Mouse (Mus musculus) adrenal gland, postnatal 36 days (tissue): ENCODE measurements around the gene Shkbp1. TPM values are rescaled to one million over a fixed set of nuclear protein-coding genes. Genes with fewer than 3 reads are reported as not detected.

Source experiments
- DNase-seq, 2 experiments: peaks; one replicate each; pipeline ENCODE4 v3.0.0; 2021; ENCODE audit warnings: mixed read lengths in 1 of 2
- total RNA-seq, 2 experiments: library from RNA; stranded (reverse); gene quantifications; 2 replicates each; pipeline ENCODE4 v1.2.3; 2021

Gene Shkbp1
- total RNA-seq, 2 experiments from 2014 or later = 22.3 TPM

DNA sequence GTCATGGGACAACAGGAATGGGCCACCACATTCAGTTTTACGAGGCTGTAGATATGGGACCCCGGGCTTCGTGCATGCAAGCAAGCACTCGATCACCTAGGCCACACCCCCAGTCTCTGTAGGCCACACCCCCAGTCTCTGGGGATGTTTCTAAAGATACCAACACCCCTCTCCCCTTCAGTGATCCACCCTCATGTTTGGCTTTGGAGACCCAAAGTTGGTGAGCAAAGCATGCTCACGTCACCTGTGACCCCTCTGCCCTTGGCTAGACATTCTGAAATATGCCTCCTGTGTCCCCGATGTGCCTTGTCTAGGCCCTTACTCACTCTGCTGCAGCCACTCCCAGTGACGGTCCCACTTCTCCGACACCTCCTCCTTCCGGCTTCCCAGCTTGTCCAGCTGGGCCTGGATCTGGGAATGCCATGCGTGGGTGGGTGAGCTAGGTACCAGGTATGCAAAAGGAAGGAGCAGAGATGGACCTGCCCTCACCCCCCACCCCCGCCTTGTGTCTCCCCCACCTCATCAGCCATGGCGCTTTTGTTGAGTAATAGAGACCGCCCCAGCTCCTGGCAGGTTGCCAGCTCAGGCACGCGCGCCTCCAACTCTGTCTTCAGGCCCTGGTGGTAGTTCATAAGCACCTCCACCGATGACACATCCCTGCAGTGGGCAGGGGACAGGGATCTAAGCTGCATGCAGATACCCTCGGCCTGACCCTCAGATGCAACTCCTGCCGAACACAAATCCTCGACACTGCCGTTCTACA, 10.4 kb upstream of the Shkbp1 start:
- DNase-seq = no peak

DNA sequence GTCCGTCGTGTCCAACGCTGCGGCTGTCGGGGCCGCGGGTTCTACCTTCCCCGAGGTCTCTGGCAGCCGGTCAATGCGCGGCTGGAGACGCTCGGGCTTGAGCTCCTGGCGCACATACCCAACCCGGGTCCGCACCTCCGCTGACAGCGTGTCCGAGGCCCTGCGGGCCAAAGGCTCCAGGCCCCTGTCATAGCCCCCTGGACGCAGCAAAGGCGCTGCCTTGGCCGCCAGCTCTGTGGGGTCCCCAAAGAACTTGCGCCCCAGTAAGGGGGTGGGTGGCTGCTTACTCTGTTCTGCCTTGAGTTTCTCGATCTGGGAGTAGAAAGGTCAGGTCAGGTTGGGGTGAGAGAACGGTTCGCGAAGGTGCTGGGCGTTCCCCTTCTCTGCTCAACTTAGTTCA, 8.6 kb upstream of the Shkbp1 start:
- DNase-seq = no peak

DNA sequence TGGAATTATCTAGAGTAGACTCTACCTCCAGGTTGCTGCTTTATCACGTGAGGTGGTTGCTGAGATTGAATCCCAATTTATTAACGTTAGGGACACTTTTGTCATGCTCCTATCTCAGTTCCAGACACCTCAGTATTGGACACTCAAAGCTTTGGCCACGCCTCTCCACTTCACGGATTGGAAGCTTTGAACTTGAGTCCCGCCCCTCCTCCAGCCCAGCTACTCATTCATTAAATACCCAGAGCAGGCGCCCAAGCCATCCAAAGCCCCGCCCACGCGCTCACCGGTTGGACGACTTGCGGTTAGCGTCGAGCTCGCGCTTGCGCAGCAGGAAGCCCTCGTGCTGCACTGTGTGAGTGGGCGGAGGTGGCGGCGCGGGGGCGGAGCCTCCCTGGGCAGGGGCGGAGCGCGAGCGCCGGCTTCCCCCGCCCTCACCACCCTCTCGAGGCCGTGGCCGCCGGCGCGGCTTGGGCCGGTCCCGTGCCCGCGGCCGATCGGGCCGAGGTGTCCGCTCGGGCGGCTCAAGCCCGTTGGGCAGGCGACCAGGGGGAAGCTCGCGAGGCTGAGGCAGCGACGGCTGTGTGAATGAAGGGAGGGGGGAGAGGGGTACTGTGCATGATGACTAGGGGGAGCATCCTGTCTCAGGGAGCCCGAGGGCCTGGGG, 5.6 kb upstream of the Shkbp1 start:
- DNase-seq = peak; percentile 99 to 100

DNA sequence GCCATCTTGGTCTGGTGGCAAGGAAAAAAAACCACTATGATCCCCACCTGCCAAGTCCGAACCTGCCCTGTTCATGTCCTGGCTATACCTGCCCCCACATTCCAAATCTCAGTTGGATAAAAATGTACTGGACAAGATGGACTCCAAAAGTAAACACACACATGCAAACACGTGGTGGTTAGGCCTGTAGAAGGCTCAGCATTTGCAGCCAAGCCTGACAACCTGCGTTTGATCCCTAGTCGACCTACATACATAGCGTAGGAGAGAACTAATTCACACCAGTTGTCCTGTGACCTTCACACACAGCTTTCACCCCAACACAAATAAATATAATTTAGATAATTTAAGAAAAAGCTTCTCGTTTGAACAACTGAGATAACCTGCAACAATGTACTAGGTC, 4.9 kb upstream of the Shkbp1 start:
- DNase-seq = no peak

DNA sequence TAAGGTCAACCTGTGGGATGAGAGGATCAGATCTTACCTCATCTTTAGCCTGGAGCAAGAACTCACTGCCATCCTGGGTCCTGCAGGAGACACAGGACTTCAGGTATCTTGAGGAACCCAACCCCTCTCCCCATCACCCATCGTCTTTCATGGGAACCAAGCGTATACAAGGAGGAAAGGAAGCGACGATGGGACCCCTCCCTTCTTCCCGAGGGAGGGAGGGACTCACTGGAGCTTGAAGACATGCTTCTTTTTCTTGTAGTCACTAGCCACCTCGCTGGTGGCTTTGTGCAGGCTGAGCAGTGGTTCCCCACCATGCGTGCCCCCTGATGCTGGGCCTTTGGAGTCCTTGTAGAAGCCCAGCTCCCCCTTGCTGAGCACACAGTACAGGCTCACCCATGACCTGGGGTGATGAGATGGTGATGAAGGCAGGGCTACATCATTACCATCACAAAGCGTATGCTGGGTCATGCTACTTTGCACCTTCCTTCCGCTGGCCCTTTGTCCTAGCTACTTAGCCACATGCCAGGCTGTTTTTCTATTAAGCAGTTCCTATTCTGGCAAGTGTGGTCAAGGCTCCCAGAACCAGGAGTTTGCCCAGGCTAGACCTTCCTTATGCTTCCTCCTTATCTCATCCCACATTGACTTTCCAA, 4.0 kb upstream of the Shkbp1 start:
- no peak for DNase-seq

DNA sequence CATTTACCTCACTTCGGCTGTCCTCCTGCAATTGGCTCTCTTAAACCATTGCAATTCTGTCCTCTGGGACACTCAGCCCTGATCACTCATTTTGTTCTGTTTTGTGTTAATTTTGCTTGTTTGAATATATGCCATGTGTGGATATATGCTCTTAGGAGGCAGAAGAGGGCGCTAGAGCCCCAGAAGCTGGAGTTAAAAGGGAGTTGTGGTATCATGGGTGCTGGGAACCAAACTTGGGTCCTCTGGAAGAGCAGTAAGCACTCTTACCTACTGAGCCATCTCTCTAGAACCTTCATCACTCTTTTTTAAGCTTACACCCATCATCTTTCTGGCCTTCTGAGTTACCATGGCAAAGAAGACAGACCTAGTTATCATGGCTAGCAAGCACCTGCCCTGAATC, 3.3 kb upstream of the Shkbp1 start:
- DNase-seq = no peak

DNA sequence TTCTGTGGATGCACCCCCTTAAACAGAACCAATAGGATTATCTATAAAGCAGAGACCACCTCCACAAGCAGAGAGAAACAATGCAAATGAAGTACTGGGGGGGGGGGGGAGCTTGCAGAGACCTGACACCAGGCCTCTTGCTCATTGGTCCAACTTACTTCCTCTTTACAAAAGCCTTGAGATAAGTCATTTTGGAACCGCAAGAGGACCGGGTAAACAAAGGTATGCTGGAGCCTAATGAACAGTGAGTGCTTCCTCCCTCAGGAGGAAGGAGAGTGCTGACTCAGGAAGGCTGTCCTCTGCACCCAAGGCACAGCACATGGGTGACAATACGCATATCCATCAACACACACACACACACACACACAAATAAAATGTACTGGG, 1.8 kb upstream of the Shkbp1 start:
- DNase-seq = no peak

DNA sequence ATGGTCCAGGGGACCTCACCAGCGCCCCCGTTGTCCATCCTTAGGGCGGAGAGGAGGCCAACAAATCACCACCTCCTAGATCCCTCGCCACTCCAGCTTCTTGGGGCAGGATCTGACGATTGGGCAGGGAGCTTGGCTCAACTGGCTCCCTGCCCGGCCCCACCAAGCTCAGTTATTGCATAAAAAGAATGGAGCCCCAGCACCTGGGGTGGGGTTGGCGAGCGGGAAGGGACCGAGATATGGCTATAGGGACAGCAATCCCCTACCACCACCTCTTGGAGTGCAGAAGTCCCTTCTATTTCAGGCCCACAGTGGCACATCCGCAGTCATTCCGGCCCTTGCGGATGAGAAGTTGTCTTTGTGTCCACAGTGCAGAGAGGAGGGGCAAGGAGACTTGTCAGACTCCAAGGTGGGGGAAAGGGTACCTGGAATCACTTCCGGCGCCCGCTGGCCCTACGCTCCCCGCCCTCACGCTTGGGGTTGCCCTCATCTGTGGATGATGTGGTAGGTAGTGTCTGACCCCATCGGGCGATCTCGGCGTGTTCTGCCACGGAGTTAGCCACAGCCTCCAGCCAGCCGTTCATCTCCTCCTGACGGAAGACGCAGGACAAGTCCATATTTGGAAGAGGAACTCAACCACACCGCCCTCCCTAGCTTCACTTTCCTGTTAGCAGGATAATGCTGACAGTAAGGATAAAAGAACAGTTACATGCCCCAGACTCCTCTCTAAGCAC, 1.2 kb upstream of the Shkbp1 start, which contains the start of gene Gm20479:
Gene Gm20479 (minus strand): TSS at position 559 of the 734 bp plus-strand sequence.
- peak; percentile 37 to 48 for DNase-seq

DNA sequence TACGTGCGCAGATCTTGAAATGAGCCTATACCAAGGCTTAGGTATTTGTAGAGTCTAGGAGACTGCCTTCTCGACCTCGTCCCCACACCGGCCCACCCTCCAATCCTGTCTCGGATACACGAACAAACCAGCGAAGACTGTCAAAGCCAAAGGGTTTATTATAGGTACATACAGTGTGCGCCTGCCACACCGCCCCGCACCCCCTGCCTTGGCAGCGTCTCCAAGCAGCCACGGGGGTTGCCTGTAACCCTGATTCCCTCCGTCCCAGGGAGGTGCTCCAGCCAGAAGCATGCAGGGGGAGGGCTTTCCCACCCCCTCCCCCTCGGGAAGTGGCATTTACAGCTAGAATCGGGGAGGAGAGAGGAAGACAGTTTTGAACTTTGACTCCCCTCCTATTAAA, 429 bp upstream of the Shkbp1 start:
- DNase-seq = peak; percentile 39 to 68

DNA sequence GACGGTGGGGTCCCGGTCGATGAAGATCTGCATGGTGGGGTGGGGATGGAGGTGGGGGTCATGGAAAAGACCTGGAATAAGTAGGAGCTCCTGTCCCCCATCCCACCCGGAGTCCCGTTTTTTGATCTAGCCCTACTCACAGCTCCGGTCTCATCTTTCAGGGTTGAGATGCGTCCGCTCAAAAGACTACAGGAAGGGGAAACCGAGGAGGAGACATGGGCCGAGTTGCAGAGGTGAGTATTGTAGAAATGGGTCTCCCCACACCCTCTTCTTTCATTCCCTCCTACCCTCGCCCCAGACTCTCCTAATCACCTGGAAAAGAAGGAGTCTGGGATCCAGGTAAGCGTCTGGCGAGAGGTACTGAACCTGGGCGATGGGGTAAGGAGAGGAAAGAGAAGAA, 558 bp downstream of the Shkbp1 start:
- no peak for DNase-seq

DNA sequence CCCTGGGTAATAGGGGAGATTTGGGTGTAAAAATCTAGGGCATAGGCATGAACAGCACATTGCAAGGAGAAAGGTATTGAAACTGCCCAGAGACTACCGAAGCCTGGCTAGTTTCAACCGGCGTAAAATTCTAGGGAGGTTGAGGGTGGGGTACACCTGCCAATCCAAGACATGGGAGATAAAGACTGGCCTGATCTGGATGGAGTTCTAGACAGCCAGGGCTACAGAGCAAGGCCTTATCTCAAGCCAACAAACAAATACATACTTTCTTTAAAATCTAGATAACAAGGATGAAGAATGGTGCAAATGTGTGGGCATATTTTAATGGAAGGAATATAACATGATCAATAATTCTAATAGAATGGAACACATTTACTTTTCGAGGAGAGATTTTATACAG, 1.0 kb downstream of the Shkbp1 start:
- no peak for DNase-seq

DNA sequence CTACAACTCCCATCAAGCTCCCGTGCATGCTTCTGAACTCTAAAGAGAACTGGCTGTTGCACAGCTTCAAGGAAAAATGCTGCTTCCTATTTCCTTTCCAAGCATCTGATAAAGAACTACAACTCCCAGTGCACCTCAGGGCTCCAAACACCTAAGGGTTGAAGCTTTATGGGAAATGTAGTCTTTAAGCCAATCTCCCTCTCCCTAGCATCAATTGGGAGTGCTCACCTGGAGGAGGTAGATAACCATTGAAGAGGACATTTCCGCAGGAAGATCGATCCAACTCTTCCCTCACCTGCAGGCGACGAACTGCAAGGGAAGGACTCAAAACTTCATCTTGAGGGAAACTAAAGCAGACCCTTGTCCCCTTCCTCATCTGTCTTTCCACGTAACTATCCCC, 1.7 kb downstream of the Shkbp1 start:
- DNase-seq = no peak

DNA sequence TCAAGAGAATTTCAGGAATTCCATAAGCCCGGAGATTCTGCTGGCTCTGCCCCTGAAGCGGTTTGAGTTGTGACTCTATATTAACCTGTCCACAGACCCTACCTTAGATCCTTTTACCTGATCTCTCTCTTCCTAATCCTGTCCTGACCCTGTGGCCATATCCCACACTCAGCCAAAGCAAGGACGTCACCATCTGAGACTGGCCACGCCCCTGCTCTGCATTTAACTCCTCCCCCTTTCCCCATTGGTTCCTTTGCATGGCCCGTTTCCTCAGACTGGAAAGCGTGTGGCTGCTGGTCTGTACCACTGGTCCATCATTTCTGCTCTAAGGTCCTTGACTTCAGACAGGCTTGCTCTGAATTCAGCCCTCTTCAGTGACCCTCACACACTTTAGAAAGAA, 10.4 kb downstream of the Shkbp1 start:
- no peak for DNase-seq

DNA sequence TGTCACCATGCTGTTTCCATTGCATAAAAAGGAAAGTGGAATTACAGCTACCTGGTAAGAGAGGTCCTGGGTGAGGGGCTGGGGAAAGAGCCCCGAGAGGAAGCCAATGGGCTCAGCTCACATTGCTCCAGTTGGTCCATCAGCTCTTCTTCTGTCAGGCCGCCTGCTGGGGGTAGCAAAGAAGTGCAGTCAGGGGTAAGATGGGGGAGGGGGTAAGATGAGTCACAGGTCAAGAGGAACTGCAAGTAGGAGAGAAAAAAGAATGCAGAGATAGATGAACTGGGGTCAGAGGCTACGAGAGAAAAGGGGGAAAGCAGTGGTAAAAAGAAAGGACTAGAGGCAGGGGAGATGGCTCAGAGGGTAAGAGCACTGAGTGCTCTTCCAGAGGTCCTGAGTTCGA, 13.2 kb downstream of the Shkbp1 start:
- no peak for DNase-seq

DNA sequence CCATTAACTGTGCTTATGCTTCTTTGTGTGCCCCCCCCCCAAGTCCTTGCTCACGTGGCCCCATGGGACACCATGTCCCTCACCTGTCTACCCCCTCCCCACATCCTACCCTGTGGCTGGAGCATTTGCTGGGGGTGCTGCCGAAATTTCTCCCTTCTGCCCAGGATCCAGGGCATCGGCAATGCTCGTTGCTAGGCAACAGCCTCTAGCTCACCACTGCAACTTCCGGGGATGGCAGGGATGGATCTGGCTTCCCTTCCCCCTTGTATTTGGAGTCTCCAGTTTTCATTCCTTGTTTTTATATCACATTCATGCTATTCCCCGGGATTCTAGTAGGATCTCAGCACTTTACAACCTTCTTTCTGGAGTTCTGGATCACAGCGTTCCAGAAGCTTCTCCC, 16.3 kb downstream of the Shkbp1 start:
- DNase-seq = no peak

DNA sequence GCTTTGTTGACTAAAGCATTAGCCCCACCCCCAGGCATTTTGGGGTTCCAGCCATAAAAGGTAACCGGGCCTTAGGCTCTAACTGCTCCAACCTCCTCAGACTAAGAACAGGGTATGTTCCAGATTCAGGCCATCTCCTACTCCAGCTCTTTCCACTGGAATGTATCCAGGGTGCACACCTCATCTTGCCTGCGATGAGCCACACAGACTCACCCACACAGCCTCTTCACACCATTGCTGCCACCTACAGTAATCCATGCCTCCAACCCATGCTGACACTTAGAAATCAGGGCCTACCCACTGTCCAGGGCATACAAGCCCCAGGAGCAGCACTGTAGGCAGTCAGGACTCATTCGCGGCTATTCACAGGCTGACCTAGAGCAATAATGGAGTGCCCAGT, 16.7 kb downstream of the Shkbp1 start:
- no peak for DNase-seq

DNA sequence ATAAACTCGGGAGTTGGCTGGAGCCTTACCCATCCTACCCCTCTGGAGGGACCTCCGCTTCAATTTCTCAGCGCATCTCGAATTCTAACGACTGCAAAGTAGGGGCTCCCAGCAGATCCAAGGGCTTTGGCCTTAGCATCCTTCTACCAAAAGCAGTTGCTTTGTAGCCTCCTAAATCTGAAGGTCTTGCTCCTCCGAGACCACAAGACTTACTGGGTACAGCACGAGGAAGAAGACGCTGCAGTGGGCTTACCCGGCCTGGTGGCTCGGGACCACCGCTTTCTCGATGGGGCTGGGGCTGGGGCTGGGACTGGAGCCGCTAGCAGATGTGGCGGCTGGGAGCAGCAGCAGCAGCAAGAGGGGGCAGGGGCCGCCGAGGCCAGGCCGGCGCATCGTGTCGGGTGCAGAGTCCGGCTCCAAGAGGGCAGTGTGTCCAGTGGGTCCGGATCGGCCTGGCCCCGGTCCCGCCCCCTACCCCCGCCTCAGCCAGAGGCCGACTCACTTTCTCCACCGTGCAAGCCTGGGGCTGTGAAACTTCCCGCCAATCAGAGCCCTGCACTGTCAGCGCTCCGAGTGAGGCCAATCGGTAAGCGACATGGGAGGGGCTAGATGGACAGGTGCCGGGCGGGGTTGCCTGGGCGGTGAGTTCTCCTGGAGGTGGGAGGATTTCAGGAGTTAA, 18.5 kb downstream of the Shkbp1 start, which contains the start of gene Ltbp4:
Gene Ltbp4 (minus strand): TSS at position 518 of the 679 bp plus-strand sequence.
- DNase-seq = peak; percentile 29 to 30

DNA sequence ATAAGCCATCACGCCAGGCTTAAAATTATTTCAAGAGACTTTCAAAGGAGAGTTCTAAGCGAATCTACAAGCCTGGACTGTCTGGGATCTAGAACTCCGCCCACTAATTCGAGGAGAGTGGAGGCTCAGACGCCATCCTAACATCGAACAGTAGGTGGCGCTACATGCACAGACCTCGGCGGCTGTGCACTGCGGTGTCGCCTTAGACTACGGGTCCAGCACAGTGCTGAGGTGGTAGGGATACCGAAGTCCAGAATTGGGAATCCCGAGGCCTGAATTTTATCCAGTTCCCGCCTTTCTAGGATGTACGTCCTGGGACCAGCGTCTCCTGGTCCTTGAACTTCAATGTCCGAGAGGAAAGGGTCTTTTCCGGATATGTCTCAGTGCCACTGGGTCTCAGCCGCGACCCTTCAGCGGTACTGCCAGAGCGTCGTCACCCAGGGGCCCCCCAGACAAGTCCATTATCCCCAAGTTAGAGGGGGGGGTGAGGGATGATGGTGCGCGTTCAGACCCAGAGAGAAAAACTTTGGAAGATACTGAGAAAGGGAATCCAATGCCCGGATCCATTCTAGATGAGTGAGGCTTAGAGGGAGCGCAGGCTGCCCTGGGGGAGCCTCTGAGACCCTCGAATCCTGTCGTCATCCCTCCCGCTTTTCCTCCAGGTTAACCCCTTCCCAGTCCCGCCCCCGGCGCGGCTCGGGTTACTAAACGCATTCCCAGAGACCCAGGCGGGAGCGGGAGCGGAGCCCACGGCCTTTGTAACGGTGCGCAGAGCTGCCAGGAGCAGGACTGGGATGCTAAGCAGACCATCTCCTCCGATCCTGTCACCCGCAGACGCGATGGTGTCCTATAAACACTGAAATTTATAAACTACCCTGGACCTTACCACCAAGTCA, 19.6 kb downstream of the Shkbp1 start:
- DNase-seq = peak; percentile 89 to 91

DNA sequence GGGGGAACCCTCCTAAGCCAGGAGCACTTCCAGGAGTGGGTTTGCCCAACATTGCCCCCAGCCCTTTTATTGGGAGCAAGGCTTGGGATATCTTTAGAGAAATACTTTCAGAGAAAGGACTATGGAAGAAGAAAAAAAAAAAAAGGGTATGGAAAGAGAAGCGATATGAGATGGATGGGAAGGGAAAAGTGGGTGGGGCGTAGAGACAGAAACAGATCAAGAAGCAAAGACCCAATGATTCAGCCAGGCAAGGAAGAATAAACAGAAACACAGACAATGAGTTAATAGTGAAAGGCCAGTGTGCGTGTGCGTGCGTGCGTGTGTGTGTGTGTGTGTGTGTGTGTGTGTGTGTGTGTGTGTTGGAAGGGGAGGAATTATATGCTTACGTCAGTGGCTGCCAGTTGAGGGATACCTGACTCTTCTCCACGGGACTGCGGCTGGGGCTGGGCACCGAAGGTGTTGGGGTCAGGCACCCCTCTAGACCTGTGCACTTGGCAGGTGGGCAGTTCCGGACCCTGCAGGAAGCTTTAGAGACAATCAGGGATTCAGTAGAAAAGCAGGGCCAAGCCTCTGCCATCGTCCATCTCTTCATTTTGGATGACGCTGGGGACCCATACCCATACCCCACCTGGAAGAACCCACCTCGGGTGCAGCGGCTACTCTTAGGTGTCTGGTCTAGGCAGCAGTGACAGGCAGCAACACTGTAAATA, 20.7 kb downstream of the Shkbp1 start:
- no peak for DNase-seq

DNA sequence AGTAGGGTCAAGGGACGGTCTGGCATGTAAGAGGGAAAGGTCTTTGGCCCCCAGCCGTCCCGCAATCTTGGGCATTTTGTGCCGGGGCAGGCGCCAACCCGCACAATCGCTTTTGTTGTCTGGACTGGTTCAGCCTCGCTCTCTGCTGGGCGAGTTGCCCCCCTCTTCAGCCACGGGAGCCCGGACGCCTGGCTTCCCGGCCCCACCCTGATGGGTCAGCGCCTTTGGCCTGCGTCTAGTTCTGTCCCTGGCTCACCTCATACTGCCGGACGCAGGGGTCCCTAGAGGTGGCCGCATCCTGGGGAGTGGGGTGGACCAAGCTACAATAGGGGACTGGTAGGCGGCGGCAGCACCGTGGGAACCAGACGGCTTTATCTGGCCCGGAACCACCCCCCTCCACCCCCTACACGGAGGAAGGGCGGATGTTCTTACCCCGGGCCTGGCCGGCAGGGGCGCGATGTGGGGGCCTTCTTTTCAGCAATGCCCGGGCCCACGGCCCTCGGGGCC, 21.4 kb downstream of the Shkbp1 start:
- DNase-seq = peak; percentile 43 to 49
